Mouse (Mus musculus): ENCODE results near the gene Satb2.
"Not testable (repeated sequence)": the region's sequence is repeated elsewhere in the genome, so short reads cannot be mapped to it uniquely, and the experiment has no call there.

The Satb2 gene

GRCm38 (mm10) chr1:56832738-56833137, 145.7 kb downstream of the Satb2 start:
- DNase-seq: no peak

GRCm38 (mm10) chr1:56822735-56823134, 155.7 kb downstream of the Satb2 start:
- no peak for DNase-seq

DNA sequence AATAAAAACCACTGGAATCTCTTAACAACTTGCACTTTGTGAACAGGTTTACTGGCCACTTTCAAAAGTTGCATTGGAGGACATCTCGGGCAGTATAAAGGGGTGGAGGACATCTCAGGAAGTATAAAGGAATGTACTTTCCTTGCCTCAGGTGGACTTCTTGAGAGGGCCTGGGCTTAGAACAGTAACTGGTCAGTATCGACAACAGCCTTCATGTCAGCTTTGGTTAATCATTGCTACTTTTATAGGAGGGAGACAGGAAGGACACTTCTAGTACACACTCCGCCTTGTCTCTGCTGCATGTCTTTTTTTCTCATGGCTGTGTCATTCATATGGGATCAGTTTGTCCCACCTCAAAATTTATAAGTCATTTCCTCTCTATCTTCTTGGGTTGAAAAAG, 156.4 kb downstream of the Satb2 start:
- DNase-seq: no peak

DNA sequence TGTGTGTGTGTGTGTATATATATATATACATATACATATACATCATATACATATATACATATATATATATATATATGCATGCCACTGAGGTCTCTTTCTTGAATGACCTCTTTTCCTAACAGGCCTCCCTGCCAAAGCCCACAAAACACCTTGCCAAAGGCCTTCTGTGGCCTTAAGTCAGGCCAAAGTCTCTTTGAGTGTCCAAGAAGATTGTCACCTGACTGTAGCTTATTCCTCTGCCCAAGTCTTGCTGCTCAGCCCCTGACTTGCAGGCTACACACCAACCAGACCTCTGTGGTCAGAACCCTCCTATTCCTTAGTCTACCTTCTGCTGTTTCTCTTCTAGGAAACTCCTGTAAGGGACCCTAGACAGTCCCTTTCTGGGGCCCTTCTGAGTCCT, 164.9 kb downstream of the Satb2 start:
- peak; percentile 23 to 63 for DNase-seq

GRCm38 (mm10) chr1:56812961-56813360, 165.5 kb downstream of the Satb2 start:
- DNase-seq: no peak

- DNase-seq: peak; percentile 38 to 40
Observed at GRCm38 (mm10) chr1:56811486-56811885, 167.0 kb downstream of the Satb2 start.

DNA sequence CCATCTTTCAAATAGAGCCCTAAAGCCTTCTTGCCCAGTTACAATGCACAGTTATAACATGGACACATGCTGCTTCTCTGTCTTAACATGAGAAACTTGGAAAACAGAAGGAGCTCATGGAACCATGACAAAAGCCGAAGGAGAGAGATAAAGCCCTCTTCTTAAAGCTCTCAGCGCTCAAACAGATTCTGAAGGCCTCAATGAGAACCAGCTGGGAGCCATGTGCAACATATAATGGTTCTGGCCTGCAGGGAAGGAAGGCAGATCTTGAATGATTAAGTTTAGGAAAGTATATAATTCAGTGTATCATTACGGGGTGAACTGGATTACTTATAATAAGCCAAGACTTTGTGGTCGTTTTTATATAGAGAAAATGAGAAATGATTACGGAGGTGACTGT, 172.4 kb downstream of the Satb2 start:
- no peak for DNase-seq

GRCm38 (mm10) chr1:56800611-56801010, 177.8 kb downstream of the Satb2 start:
- no peak for DNase-seq

GRCm38 (mm10) chr1:56795016-56795608, 183.3 kb downstream of the Satb2 start:
- no peak for DNase-seq

- no peak for DNase-seq
Observed at GRCm38 (mm10) chr1:56789641-56790040, 188.8 kb downstream of the Satb2 start.

DNA sequence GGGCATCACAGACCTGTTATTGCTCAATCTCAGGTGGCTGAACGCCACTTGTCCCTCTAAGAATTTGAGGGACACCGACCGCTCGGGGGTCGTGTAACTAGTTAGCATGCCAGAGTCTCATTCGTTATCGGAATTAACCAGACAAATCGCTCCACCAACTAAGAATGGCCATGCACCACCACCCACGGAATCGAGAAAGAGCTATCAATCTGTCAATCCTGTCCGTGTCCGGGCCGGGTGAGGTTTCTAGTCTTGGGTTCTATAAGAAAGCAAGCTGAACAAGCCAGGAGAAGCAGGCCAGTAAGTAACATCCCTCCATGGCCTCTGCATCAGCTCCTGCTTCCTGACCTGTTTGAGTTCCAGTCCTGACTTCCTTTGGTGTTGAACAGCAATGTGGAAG, 196.3 kb downstream of the Satb2 start:
- DNase-seq: not testable (repeated sequence)

DNA sequence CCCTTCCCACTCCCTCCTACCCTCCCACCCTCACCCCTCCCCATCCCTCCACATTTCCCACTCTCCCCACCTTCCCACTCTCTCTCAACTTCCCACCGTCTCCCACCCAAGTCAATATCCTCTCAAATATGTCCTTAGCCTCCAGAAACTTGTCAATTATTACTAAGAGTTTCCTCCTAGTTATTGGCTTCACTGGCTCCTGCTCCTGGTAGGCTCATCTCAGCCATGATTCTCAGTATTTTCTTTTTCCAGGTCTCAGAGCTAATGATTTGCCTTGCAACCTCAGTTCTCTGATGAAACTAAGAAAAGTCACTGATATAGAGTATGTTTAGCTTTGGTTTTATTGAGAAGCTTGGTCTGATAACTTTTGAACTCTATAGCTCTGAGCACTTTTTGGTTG, 214.2 kb downstream of the Satb2 start:
- no peak for DNase-seq

- no peak for DNase-seq
Observed at GRCm38 (mm10) chr1:56761512-56761911, 216.9 kb downstream of the Satb2 start.

GRCm38 (mm10) chr1:56753283-56753682, 225.2 kb downstream of the Satb2 start:
- no peak for DNase-seq

- no peak for DNase-seq
Observed at GRCm38 (mm10) chr1:56750693-56751092, 227.8 kb downstream of the Satb2 start.

- DNase-seq: no peak
Observed at GRCm38 (mm10) chr1:56749629-56750311, 228.7 kb downstream of the Satb2 start.

GRCm38 (mm10) chr1:56748876-56749493, 229.5 kb downstream of the Satb2 start:
- DNase-seq: no peak

Data from kidney, postnatal 25 days (tissue).